Mouse (Mus musculus) B cell, adult 2 months (primary cell): ENCODE measurements around the gene Iapp.
"Not testable (repeated sequence)": the region's sequence is repeated elsewhere in the genome, so short reads cannot be mapped to it uniquely, and the experiment has no call there.

Source experiments
- DNase-seq, 2 experiments: peaks; one replicate each; pipeline ENCODE4 v3.0.0; 2022

Gene Iapp

GRCm38 (mm10) chr6:142298098-142298497 is at the start of gene Iapp:
Gene Iapp, plus strand, starts transcription at chr6:142298423.
- DNase-seq, result no peak

DNA sequence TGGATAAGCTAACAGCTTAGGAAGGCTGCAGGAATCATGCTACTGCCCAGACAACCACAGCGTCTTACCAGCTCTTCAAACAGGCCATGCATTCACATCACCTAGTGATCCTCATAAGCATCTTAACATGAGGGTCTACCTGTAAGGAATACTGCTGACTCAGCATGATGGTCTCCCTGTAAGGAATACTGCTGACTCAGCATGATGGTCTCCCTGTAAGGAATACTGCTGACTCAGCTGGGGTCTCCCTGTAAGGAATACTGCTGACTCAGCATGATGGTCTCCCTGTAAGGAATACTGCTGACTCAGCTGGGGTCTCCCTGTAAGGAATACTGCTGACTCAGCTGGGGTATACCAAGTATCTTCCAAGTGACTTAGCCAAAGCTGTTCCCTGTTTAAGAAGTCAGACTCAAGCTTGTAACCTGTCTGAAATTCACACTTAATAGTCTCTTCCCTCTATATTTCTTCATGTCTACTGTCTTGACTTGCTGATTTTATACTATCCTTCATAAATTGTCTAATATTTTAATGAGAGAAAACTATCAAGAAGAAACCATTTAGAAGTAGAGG is 47.4 kb upstream of the Iapp start:
- not testable (repeated sequence) for DNase-seq

DNA sequence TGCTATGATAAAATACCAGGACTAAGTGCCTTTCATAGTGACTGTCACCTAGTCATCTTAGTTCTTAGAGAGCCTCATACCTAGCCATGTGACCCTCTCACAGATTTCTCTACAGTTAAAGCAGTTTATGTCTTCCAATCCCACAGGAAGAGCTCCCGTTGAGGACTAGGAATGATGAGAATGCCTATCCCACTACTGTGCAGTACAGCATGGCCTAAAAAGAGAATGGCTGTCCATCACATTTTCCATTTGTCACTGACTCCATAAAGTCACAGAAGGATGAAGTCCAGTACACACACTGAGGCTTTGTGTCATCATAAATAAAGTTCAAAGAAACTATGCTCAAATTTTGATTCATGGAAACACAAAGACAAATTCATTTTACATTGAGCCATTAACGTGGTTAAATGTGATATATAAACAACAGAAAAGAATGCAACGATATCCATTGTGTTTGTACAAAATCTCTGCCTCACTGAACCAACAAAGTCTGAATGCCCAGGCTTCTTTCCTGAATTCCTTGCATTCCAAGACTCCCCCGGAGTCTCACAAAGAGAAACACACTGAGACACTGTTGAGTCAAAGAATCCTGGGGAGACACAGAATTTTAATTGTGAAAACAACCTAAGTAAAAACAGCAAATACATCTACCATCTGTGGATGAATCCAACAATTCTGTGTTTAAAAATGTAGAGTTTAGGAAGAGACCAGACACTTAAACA is 22.3 kb upstream of the Iapp start:
- DNase-seq, result no peak

DNA sequence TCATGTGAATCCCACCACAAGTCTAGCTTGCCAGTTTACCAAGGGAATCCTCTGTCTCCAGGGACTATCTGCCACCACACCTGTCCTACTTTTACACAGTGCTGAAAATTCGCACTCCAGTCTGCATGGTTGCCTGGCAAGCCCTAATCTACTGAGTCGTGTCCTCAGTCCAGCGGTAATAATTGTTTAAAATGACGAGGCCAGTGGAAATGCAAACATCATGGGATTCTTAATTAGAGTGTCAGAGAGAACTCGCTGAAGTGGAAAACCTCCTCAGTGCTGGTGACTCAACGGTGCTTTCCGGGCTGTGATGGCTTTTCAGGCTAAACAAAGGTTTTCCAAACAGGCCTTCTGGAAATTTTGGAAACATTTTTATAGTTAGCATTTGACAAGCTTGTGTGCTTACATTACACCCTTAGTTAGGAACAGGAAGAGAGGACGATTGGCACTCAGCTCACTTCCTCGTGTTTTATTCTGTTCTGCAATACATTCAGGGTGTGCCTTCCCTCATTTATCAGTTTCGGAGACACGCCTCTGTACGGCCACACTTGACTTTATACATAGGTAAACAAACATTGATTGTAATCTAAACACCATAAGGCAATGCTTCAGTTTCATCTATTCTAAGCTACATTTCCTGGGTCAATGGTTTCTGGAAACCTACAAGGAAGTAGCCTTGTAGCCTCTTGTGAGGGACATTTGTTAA is 8.7 kb upstream of the Iapp start:
- no peak for DNase-seq

GRCm38 (mm10) chr6:142305076-142305475 is 6.9 kb downstream of the Iapp start:
- no peak for DNase-seq

DNA sequence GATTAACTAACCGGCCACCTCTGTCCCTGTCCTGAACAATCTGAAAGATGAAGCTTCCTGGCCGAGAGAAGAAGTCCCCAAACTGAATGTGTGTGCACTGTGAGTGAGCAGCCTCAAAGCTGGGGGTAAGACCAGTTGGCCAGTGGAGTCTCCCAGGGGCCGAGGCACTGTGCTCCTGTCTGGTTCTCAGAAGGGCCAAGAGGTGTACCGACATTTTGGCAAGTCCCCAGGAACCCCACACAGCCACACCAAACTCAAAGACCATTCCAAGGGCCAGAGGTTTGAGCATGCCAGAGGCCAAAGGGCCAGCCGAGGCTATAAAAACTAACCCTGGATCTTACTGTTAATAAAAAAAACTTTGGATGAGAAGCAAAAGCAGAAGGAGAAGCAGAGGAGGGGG is 16.1 kb downstream of the Iapp start:
- DNase-seq, result no peak

DNA sequence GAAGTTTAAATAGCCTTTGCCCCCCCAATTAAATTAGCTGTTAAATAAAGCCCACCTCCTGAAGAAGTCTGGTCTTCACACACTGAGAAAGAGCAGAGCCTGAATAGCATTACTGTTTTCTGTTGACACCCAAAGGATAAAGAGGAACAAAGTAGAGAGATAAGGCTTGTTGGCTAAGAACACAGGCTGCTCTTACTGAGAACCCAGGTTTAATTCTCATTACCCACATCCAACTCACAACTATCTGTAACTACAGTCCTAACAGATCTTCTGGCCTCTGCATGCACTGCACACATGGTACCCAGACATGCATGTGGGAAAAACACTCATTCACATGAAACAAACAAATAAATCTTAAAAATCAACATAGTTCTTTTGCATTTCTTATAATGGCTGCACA is 18.9 kb downstream of the Iapp start:
- no peak for DNase-seq

GRCm38 (mm10) chr6:142322881-142323280 is 24.7 kb downstream of the Iapp start, which contains the start of gene Slco1a5:
Gene Slco1a5, minus strand, starts transcription at chr6:142322981.
- DNase-seq, result no peak

- DNase-seq, result no peak
Measured at GRCm38 (mm10) chr6:142326598-142326997, 28.4 kb downstream of the Iapp start.

GRCm38 (mm10) chr6:142329201-142329600 is 31.0 kb downstream of the Iapp start:
- DNase-seq, result no peak

DNA sequence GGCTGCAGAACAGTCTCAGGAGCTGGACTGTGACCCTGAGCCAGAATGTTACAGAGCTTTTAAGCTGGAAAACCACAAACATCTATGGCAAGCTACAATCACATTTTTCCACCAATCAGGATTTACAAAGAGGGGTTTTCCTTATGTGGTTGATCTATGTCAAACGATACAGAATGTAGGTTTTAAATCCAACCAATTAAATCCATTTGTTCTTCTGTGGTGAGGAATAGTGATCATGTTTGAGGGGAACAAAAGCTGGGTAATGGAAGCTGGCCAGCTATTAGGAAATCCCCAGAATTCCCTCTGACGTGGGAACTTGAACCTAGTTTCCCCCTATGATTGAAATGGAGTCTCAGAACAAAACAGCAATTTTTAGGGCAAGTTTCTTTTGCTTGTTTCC is 40.7 kb downstream of the Iapp start:
- DNase-seq, result no peak

- no peak for DNase-seq
Measured at GRCm38 (mm10) chr6:142339576-142339975, 41.4 kb downstream of the Iapp start.

DNA sequence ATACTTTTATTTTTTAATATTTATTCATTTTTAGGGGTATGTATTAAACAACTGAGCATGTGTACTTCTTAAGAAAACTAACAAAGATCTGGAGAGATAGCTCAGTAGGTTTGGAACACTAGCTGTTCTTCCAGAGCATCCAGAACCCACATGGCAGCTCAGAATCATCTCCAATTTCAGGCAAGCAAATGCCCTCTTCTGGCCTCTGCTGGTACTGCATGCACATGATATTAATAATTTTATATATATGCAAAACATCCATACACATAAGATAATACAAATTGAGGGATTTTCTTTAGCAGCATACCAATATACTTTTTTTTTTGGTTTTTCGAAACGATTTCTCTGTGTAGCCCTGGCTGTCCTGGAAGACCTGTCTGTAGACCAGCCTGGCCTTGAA is 45.3 kb downstream of the Iapp start:
- DNase-seq, result peak; percentile 71 to 74

DNA sequence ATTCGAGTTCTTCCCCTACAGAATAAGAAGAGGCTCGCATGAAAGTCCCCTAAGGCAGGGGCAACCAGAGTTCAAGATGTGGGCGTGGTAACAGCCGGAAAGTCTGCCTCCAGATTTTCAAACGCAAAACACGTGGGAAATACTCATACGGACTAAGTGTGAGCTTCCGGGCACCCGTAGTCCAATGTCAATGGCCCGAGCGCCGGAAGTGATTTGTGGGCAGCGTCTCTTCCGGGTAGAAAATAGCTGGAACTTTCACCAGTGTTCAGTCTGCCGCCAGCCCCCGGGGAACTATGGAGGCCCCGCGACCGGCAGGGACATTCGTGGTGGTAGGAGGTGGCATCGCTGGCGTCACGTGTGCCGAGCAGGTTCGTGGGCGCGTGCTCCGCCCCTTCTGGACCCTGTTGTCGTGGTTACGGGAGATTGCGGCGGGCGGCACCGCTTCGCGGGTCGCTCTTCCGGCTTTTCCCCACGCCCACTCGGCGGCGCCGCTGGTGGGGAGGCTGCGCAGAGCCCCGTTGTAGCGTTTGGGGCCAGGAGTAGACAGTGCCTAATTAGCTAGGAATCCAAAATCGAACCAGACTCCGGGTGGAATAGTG is 47.3 kb downstream of the Iapp start, which contains the start of gene Pyroxd1:
Gene Pyroxd1 (plus strand): TSS at position 215 of the 599 bp plus-strand sequence.
- DNase-seq, result peak; percentile 85 to 86

DNA sequence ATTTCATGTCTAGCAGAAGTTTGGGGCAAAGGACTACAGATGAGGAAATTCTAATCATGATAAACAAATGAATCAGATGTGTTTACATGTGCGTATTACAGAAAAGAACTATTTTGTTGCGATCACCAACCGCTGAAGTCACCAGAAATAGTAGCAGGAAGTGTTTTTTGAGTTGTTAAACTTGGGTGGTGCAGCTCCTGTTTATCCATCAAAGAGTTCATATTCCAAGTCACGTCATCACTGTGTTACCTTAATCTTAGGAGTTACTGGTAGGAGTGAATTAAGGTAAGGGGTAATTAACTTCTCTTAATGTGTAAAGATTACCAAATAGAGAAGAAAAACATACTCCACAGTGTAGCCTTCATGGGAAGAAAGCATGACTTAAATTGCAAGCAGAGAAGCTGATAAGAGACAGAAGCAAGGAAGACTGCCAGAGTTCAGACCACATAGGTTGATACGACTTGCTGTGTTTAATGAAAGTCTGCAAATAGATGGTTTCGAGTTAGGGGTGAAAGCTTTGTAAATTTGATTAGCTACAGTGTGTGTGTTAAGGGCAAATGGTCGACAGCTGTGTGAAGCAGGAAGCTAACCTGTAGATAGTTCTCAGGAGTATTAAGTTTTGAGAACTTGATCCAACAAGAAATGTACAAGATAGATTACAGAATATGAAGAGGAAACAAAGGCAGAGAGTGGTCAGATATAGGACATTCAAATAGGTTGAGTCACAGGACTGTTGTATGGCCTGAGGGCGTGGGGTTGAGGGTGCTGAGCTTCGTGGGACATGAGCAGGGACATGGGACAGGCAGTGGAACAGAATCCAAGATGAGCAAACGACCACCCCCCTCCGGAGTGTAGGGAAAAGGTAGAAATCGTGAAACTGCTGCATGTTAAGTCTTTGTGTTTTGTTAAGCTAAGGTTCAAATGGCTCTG is 48.2 kb downstream of the Iapp start:
- DNase-seq, result no peak

DNA sequence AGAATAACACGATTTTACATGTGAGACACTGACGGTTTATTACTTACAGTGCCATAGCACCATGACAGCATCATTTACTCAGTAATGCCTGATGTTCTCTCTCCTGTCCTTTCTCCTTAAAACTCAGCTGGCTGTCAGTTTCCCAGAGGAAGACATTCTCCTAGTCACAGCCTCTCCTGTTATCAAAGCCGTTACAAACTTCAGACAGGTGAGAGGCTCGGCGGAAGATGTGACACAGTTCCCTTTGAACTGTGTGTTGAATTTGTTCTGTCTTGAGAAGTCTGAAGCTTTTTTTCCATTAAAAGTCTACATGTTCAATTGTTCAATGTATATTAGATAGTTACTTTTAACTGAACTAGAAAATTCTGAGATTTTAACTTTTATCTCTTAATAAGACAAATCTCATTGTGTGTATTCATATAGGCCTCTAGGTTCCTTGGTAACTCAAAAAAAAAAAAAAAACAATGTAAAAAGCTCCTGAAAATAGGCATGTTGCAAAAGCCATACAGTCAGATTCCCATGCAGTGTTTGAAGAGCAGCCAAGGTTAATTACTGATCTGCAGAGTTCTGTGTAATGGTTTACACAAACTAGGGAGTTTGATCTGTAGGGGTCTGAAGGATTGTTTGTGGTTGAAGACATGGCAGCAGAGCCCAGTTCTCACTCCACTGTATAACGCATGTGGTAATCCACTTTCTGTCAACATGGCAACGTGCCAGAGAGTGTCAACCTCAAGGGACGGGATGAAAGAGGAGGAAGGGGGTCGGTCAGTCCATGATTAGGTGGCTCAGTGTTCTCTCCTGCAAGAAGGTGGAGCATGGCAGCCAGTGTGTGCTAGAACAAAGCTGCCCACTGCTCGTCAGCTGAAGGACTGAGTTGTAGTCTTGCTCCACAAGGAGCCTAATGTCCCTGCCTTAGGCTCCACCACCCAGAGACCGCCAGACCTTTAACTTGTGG is 49.5 kb downstream of the Iapp start:
- DNase-seq, result no peak

- not testable (repeated sequence) for DNase-seq
Measured at GRCm38 (mm10) chr6:142352099-142352498, 53.9 kb downstream of the Iapp start.
